Mouse (Mus musculus) erythroblast, embryonic 14.5 days (primary cell): Measurements from ENCODE around the gene Sdk1.

Experiments
- GATA1 ChIP-seq: IDR thresholded peaks from 2 replicates; pipeline ENCODE4 v1.6.1; 2012; ENCODE audit warnings: low read length, inconsistent platforms, mixed read lengths
- TAL1 ChIP-seq: IDR thresholded peaks from 3 replicates; pipeline ENCODE4 v1.6.1; 2012; ENCODE audit warnings: low read length, inconsistent platforms, mixed read lengths

- TF ChIP-seq GATA1, result no peak
- no peak for TF ChIP-seq TAL1
Observed at GRCm38 (mm10) chr5:142100176-142100575, 858.9 kb downstream of the Sdk1 start.
